Mouse (Mus musculus) brown adipose tissue, adult 24 weeks (tissue): ENCODE data around the gene Ogg1. TPM values are rescaled to one million over a fixed set of nuclear protein-coding genes. Genes with fewer than 3 reads are reported as not detected.

Source experiments
- H3K27ac ChIP-seq: fragments of 200-500 bp; replicated peaks from 2 replicates; pipeline ENCODE4 v1.5.1; 2012; ENCODE audit warnings: low read depth, mild to moderate bottlenecking, low read length
- H3K4me1 ChIP-seq: fragments of 200-500 bp; 2 replicates; pipeline ENCODE4 v1.6.1; 2012; ENCODE audit warnings: low read length, mixed read lengths; ENCODE audit not compliant: control insufficient read depth, insufficient read depth, insufficient read length
- H3K4me3 ChIP-seq: fragments of 200-500 bp; 2 replicates; pipeline ENCODE4 v1.5.1; 2012; ENCODE audit warnings: low read depth, mild to moderate bottlenecking, low read length, moderate library complexity; ENCODE audit not compliant: insufficient read depth
- polyA plus RNA-seq: library from polyadenylated mRNA; stranded (reverse); fragments of >200 nt; gene quantifications from 2 replicates; pipeline ENCODE4 v1.2.4, GENCODE M21; 2012; ENCODE audit not compliant: missing spikeins, insufficient read depth, insufficient read length

The Ogg1 gene
- polyA plus RNA-seq, 1 experiment = 18.0 TPM

GRCm38 (mm10) chr6:113343177-113344092 is 16.7 kb downstream of the Ogg1 start, which contains the start of gene Camk1:
Gene Camk1, minus strand, starts transcription at chr6:113343984.
- Histone ChIP-seq H3K4me3 (peak within 1 kb of the TSS; percentile 77), H3K4me1 (peaks cover 12% of the 10 kb centered on the region), H3K27ac (peak within 1 kb of the TSS; percentile 81)

DNA sequence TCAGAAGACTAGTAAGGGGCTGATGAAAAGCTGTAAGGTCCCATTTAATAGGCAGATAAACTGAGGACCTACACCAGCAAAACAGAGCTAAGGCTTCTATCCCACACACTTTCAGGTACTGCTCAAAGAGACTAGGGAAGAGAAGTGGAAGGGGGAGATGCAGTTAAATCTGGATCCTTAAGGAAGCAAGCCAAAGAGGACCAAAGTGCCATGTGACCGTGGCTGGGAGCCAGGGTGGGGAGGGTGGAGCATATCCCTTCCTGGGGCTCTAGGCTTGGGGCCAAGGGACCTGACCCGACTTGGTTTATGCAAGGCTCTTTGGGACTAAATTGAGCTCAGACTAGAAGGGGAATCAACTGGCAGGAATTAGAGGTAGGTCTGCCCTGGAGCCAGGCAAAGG is 17.5 kb downstream of the Ogg1 start:
- H3K4me3 ChIP-seq = peak overlapping the region; percentile 77; the same call in 1 of the 2 replicates
- peak overlapping the region; percentile 81 for H3K27ac ChIP-seq
- peaks cover 12% of the 10 kb centered on the region for H3K4me1 ChIP-seq

- Histone ChIP-seq H3K27ac (no peak overlapping the region), H3K4me3 (no peak overlapping the region), H3K4me1 (peaks cover 12% of the 10 kb centered on the region)
Observed at GRCm38 (mm10) chr6:113346897-113347296, 20.1 kb downstream of the Ogg1 start.

GRCm38 (mm10) chr6:113350538-113350937 is 23.8 kb downstream of the Ogg1 start:
- Histone ChIP-seq H3K4me1 (peaks cover 4% of the 10 kb centered on the region; the same call in 1 of the 2 replicates), H3K27ac (no peak overlapping the region), H3K4me3 (no peak overlapping the region)

GRCm38 (mm10) chr6:113351161-113351560 is 24.4 kb downstream of the Ogg1 start:
- Histone ChIP-seq H3K4me1 (peaks cover 4% of the 10 kb centered on the region; the same call in 1 of the 2 replicates), H3K4me3 (no peak overlapping the region), H3K27ac (no peak overlapping the region)

DNA sequence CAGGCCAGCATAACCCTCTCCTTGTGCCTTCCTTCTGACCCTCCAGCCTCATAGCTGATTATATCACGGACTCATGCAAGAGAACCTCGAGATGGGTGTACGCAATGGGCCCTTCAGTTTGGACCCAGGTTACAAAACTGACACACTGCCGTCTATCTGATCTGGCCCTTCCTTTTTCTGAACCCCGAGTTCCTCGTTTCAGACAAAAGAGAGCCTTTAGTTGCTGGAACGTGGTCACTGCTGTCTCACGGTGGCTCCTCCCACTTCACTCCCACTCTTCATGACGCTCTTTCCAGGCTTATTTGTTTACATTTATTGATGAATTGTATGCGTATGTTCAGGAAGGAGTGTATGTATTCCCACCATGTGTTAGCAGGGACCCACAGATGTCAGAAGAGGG is 24.9 kb downstream of the Ogg1 start:
- no peak overlapping the region for H3K27ac ChIP-seq
- H3K4me1 ChIP-seq = peaks cover 4% of the 10 kb centered on the region; the same call in 1 of the 2 replicates
- no peak overlapping the region for H3K4me3 ChIP-seq

DNA sequence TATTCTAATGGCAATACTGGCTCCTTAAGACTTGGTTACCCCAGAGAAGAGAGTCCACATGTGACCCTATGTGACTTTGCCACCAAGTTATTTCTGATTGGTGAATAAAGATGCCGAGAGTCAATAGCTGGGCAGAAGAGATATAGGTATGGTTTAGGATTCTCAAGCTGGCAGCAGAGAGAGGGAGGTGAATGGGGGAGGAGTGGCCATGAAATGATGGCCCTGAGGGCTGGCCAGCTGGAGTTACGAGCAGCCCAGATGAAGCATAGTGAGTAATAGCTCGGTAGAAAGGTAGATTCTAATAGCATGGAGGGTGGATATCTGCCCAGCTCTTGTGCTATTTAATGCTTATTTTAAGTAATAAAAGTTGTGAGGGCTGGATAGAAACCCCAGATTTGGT is 26.0 kb downstream of the Ogg1 start:
- Histone ChIP-seq H3K4me3 (no peak overlapping the region), H3K27ac (no peak overlapping the region), H3K4me1 (peaks cover 4% of the 10 kb centered on the region; the same call in 1 of the 2 replicates)

DNA sequence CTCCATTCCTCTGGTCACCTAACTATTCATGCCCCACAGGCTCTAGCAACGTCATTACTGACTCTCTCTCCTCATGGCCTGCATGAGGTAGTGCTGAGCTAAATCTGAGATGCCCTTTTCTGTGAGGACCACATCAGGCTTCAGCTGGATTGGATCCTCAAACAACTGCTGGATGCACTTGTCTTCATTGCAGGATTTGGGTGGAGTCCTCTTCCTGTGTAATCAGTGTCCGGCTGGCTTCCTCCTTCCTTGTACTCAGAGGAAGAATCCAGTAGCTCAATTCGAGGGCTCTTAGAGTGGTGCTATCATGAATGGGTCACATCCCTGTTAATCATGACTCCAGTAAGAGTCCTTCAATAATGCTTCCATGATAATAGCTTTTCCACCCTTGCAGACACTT is 26.9 kb downstream of the Ogg1 start:
- H3K27ac ChIP-seq = peak overlapping the region; percentile 26; the same call in 1 of the 2 replicates
- no peak overlapping the region for H3K4me3 ChIP-seq

DNA sequence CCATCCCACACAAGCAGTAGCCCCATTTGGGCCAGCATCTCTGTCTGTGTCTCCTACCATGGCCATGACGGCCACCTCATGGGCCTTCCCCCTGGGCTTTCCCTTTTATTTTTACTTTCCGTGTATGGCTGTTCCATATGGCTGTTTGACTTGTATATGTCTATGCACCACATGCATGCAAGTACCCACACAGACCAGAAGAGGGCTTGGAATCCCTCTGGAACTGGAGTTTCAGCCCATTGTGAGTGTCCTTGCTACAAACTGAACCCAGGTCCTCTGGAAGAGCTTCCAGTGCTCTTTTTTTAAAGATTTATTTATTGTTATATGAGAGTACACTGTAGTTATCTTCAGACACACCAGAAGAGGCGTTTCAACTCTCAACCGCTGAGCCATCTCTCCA is 34.7 kb downstream of the Ogg1 start:
- Histone ChIP-seq H3K27ac (no peak overlapping the region), H3K4me3 (no peak overlapping the region), H3K4me1 (no peaks in the 10 kb centered on the region)

More for the DNA sequence above, 26.9 kb downstream of the Ogg1 start:
- peaks cover 4% of the 10 kb centered on the region; the same call in 1 of the 2 replicates for H3K4me1 ChIP-seq

DNA sequence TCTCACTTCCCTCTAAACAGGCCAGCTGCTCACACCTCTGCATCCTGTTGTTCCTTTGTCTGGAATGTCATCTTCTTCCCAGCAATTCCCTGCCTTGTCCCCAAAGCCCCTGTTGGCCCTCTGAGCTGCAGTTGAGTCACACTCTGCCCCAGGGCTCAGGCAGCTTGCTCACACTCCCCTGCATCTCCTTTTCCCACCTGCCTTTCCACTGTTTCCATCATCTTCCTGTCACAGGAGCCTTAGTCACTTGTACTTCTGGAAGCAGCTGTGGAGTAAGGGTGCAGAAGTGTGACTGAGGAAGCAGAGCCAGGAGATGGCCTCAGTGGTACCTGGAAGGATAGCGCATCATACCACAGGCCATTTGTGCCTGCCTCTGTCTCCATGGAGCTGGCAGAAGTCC is 35.5 kb downstream of the Ogg1 start:
- no peaks in the 10 kb centered on the region for H3K4me1 ChIP-seq
- H3K27ac ChIP-seq = no peak overlapping the region
- H3K4me3 ChIP-seq = no peak overlapping the region

GRCm38 (mm10) chr6:113364518-113365135 is 37.9 kb downstream of the Ogg1 start:
- Histone ChIP-seq H3K4me3 (no peak overlapping the region), H3K27ac (no peak overlapping the region), H3K4me1 (no peaks in the 10 kb centered on the region)

DNA sequence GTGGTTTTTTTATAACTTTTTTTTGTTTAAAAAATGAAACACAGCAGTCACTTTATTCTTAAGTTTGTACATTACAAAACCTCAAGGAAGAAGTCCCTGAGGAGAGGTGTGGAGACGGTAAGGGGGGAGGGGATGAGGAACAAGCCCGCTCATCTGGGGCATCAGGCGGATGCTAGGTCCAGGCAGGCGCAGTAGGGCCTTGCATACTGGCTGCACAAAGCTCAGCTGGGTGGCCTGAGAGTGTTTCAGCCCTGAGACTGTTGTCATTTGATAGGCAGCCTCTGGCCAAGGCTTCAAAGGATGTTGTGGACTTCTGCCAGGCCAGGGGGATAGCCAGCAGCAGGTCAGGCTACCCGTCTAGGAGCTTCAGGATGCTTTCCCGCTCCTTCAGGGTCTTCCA is 39.9 kb downstream of the Ogg1 start:
- H3K4me1 ChIP-seq = no peaks in the 10 kb centered on the region
- no peak overlapping the region for H3K27ac ChIP-seq

DNA sequence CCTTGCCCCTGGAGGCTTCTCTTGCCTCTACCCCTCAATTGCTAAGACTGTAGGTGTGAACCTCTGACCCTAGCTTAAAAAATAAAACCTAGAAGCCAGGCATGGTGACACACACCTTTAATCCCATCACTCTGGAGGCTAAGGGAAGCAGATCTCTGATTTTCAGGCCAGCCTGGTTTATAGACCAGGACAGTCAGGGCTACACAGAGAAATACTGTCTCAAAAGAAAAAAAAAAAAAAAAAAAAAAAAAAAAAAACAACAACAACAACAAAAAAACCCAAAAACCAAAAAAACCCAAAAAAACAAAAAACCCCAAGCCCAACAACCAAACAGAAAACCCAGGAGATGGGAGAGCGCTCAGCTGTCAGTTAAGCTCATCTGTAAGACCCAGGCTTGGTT is 40.8 kb downstream of the Ogg1 start:
- Histone ChIP-seq H3K27ac (no peak overlapping the region), H3K4me3 (no peak overlapping the region), H3K4me1 (no peaks in the 10 kb centered on the region)

More for the DNA sequence above, 39.9 kb downstream of the Ogg1 start:
- H3K4me3 ChIP-seq = no peak overlapping the region

GRCm38 (mm10) chr6:113368124-113368523 is 41.4 kb downstream of the Ogg1 start:
- no peaks in the 10 kb centered on the region for H3K4me1 ChIP-seq
- H3K27ac ChIP-seq = no peak overlapping the region
- H3K4me3 ChIP-seq = no peak overlapping the region

- Histone ChIP-seq H3K27ac (no peak overlapping the region), H3K4me3 (no peak overlapping the region)
Observed at GRCm38 (mm10) chr6:113368577-113368976, 41.8 kb downstream of the Ogg1 start.

More at GRCm38 (mm10) chr6:113368577-113368976, 41.8 kb downstream of the Ogg1 start:
- H3K4me1 ChIP-seq = no peaks in the 10 kb centered on the region
